Comparison of ENCODE assay signal across 16 mouse cellular contexts in the genomic region with DNA sequence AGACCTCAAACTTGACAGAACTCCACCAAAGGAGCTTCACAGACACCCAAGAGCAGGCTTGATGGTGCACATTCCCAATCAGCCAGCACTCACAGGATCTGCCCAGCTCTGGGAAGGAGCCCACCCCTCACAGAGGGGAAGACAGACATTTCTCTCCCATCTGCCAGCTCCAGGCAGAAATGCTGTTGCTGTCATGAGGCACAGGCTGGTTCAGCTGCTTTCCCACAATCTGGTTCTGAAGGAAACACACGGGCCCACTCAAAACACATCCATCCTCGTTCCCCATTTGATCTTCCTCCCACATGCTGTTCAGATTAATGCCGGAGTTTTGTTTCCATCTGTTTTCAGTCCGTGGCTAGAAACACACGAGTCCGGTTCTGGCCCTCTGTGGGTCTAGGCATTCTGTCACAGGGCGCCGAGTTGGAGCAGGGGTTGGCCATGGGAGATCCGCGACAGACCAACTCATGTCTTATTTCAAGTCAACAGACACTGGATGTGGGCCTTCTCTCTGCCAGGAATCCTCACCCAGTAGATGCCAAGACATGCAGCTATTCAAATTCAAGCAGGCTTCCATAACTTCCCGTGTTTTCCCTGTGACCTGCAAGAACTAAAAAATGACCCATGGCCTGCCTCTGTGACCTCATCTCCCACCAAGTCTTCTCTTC.
A peak's percentile ranks its signal among the peaks of the same experiment; 100 is the strongest.
DNase-seq lines count a peak whose midpoint lies in the region; ATAC-seq lines count a peak whose summit lies in the region.
"Had no signal": no experiment of that assay in that cellular context is flagged by ENCODE, and none has a peak within 500 bp of the region (broad histone marks: within the 10 kb centered on the region; RNA-seq: fewer than 3 reads in every experiment).

No protein-coding gene starts in this region.

- no peaks in the 10 kb centered on the region for H3K27me3 ChIP-seq in neural tube, embryonic 11.5 days (ENCODE audit: control insufficient read depth, insufficient read depth, low read length)
- H3K27me3 ChIP-seq in limb, embryonic 10.5 days (ENCODE audit: low read depth, poor library complexity, severe bottlenecking), result no peaks in the 10 kb centered on the region
- H3K27me3 ChIP-seq: Patski had no signal

- no peaks in the 10 kb centered on the region for H3K4me1 ChIP-seq in neural tube, embryonic 11.5 days (ENCODE audit: control insufficient read depth, insufficient read depth, low read length)
- H3K4me1 ChIP-seq in limb, embryonic 10.5 days, result peaks cover 20% of the 10 kb centered on the region

- no peaks in the 10 kb centered on the region for H3K36me3 ChIP-seq in neural tube, embryonic 11.5 days (ENCODE audit: control insufficient read depth, insufficient read depth, low read length)
- H3K36me3 ChIP-seq in limb, embryonic 10.5 days, result no peaks in the 10 kb centered on the region

- no peak overlapping the region for H3K4me3 ChIP-seq in neural tube, embryonic 11.5 days (ENCODE audit: low read depth, low read length)
- H3K4me3 ChIP-seq in limb, embryonic 10.5 days, result no peak overlapping the region
- H3K4me3 ChIP-seq: gastrocnemius, adult 2 months; heart, adult 2 months; myocyte had no signal

- peak; percentile 18 to 35 for DNase-seq in cerebellum, postnatal 14 days
- no peak for DNase-seq in cerebellum, adult 9-11 months
- peak; percentile 13 for DNase-seq in neural tube, embryonic 11.5 days (ENCODE audit: low spot score)
- no peak for DNase-seq in neural tube, embryonic 10.5 days (ENCODE audit: extremely low spot score, low spot score)
- DNase-seq in layer of hippocampus, adult 11-12 months (ENCODE audit: low spot score), result peak; percentile 53
- DNase-seq in limb, embryonic 10.5 days (ENCODE audit: low spot score), result peak; percentile 24
- no peak for DNase-seq in urinary bladder, adult 18-20 months (ENCODE audit: low spot score in 2 of 2)
- DNase-seq in embryo, embryonic 11 days, result no peak
- DNase-seq: cerebellum, adult 9-10 months; gastrocnemius, adult 2 months; heart, adult 2 months; lung, postnatal 14 days had no signal

- 81% methylated on average over 11 of the region's 11 CpGs for WGBS in neural tube, embryonic 11.5 days
- 80% methylated on average over 11 of the region's 11 CpGs for WGBS in limb, embryonic 10.5 days

- no peak overlapping the region for H3K9ac ChIP-seq in neural tube, embryonic 11.5 days (ENCODE audit: low read length)
- H3K9ac ChIP-seq: liver, embryonic 14.5 days had no signal

- no peaks in the 10 kb centered on the region for H3K9me3 ChIP-seq in neural tube, embryonic 11.5 days (ENCODE audit: control insufficient read depth, low read length)
- H3K9me3 ChIP-seq in limb, embryonic 10.5 days (replicated peaks), result no peaks in the 10 kb centered on the region

- H3K27ac ChIP-seq in neural tube, embryonic 11.5 days (ENCODE audit: low read depth, low read length), result no peak overlapping the region
- H3K27ac ChIP-seq in limb, embryonic 10.5 days, result 0 out of 2 replicates have a peak overlapping the region, but pooled peaks have one; percentile 37
- H3K27ac ChIP-seq: gastrocnemius, adult 2 months; heart, adult 2 months; liver, embryonic 14.5 days had no signal

- no peak overlapping the region for H3K4me2 ChIP-seq in neural tube, embryonic 11.5 days (ENCODE audit: low read depth)
- H3K4me2 ChIP-seq: midbrain, embryonic 11.5 days had no signal

- ATAC-seq in neural tube, embryonic 11.5 days (ENCODE audit: insufficient read depth, low FRiP score, low TSS enrichment), result no peak
- ATAC-seq: Patski had no signal

Comparison
In these comparisons a context has a peak if more than half of its experiments do, and no peak if none do; other contexts are left out.
1. DNase-seq: peak in cerebellum, postnatal 14 days (2 of 2), neural tube, embryonic 11.5 days (single experiment), layer of hippocampus, adult 11-12 months (single experiment) and limb, embryonic 10.5 days (single experiment); none in cerebellum, adult 9-11 months (single experiment), neural tube, embryonic 10.5 days (single experiment), urinary bladder, adult 18-20 months (0 of 2) and embryo, embryonic 11 days (single experiment).